Mouse (Mus musculus) CH12.LX (cell line): Measurements from ENCODE around the gene Il31ra. TPM values are rescaled to one million over a fixed set of nuclear protein-coding genes. Genes with fewer than 3 reads are reported as not detected.

ENCODE experiments used
- DNase-seq: peaks from one replicate; pipeline ENCODE4 v3.0.0-alpha.2; 2013; ENCODE audit errors: extremely low read depth
- H3K27ac ChIP-seq: 2 replicates; pipeline ENCODE4 v1.5.1; 2012; ENCODE audit warnings: low read depth, mild to moderate bottlenecking, control low read depth, moderate library complexity; ENCODE audit not compliant: insufficient read depth
- H3K27me3 ChIP-seq: replicated peaks from 2 replicates; pipeline ENCODE3; 2012; ENCODE audit warnings: inconsistent platforms
- H3K36me3 ChIP-seq, 2 experiments: replicated peaks in 1 of 2; 2 replicates each; pipeline versions ENCODE3 to v1.6.1; 2012; ENCODE audit warnings: inconsistent platforms in 1 of 2, low read length in 1 of 2, mild to moderate bottlenecking in 1 of 2, mixed read lengths in 1 of 2, moderate library complexity in 1 of 2; ENCODE audit not compliant: control insufficient read depth in 1 of 2, insufficient read depth in 1 of 2
- H3K4me1 ChIP-seq, 2 experiments: 2 replicates each; pipeline ENCODE4 v1.6.1; 2012; ENCODE audit warnings: inconsistent platforms in 1 of 2, moderate library complexity in 1 of 2; ENCODE audit not compliant: insufficient read depth in 2 of 2, control insufficient read depth in 1 of 2
- H3K4me2 ChIP-seq: 2 replicates; pipeline ENCODE4 v1.6.1; 2012; ENCODE audit warnings: low read depth, mild to moderate bottlenecking, control low read depth; ENCODE audit not compliant: poor library complexity, insufficient read depth, severe bottlenecking
- H3K4me3 ChIP-seq, 3 experiments: fragments of 150-350 bp in 1 of 3; sonication (generic) in 1 of 3; replicated peaks in 1 of 3; 2 replicates each; pipeline versions ENCODE3 to v1.5.1; 2011 to 2012; ENCODE audit warnings: low read depth in 2 of 3, low read length in 2 of 3, mild to moderate bottlenecking in 2 of 3, moderate library complexity in 2 of 3, control low read depth in 1 of 3, improper control_type of control experiment in 1 of 3, inconsistent platforms in 1 of 3, mixed read lengths in 1 of 3; ENCODE audit not compliant: poor library complexity in 1 of 3
- H3K79me2 ChIP-seq: replicated peaks from 2 replicates; pipeline ENCODE4 v1.6.1; 2012; ENCODE audit warnings: mild to moderate bottlenecking, moderate library complexity; ENCODE audit not compliant: control insufficient read depth, poor library complexity, insufficient read depth, severe bottlenecking; ENCODE audit errors: extremely low read depth
- H3K9ac ChIP-seq: 2 replicates; pipeline ENCODE4 v1.6.1; 2012; ENCODE audit warnings: low read depth, mild to moderate bottlenecking, control low read depth, moderate library complexity; ENCODE audit not compliant: insufficient read depth
- H3K9me3 ChIP-seq: replicated peaks from 2 replicates; pipeline ENCODE3; 2012; ENCODE audit warnings: low read length, inconsistent platforms, mixed read lengths
- CHD1 ChIP-seq: IDR thresholded peaks from 2 replicates; pipeline ENCODE4 v1.6.1; 2012; ENCODE audit warnings: low read depth, low read length, improper control_type of control experiment, inconsistent platforms
- ELF1 ChIP-seq: IDR thresholded peaks from 2 replicates; pipeline ENCODE4 v1.6.1; 2014; ENCODE audit warnings: low read depth, mild to moderate bottlenecking, inconsistent platforms, low read length, improper control_type of control experiment
- EP300 ChIP-seq: IDR thresholded peaks from 2 replicates; pipeline ENCODE4 v1.6.1; 2011; ENCODE audit warnings: low read length, improper control_type of control experiment
- ETS1 ChIP-seq: conservative IDR thresholded peaks from 2 replicates; pipeline ENCODE4 v1.6.1; 2012; ENCODE audit warnings: low read depth, mild to moderate bottlenecking, inconsistent platforms, low read length, improper control_type of control experiment, moderate library complexity
- HCFC1 ChIP-seq: IDR thresholded peaks from 2 replicates; pipeline ENCODE4 v1.6.1; 2012; ENCODE audit warnings: low read depth, mild to moderate bottlenecking, inconsistent platforms, low read length, improper control_type of control experiment
- JUN ChIP-seq: IDR thresholded peaks from 2 replicates; pipeline ENCODE4 v1.6.1; 2011; ENCODE audit warnings: low read depth, mild to moderate bottlenecking, low read length, improper control_type of control experiment, moderate library complexity; ENCODE audit not compliant: insufficient read depth
- KAT2A ChIP-seq: IDR thresholded peaks from 2 replicates; pipeline ENCODE4 v1.6.1; 2012; ENCODE audit warnings: low read length, improper control_type of control experiment, inconsistent platforms; ENCODE audit not compliant: insufficient replicate concordance
- MAFK ChIP-seq: IDR thresholded peaks from 2 replicates; pipeline ENCODE4 v1.6.1; 2011; ENCODE audit warnings: low read length, improper control_type of control experiment; ENCODE audit not compliant: insufficient replicate concordance
- MAZ ChIP-seq: IDR thresholded peaks from 2 replicates; pipeline ENCODE4 v1.6.1; 2012; ENCODE audit warnings: low read depth, mild to moderate bottlenecking, inconsistent platforms, low read length, improper control_type of control experiment, moderate library complexity
- MEF2A ChIP-seq: IDR thresholded peaks from 2 replicates; pipeline ENCODE4 v1.6.1; 2014; ENCODE audit warnings: low read depth, mild to moderate bottlenecking, inconsistent platforms, low read length, improper control_type of control experiment, borderline replicate concordance
- MXI1 ChIP-seq: IDR thresholded peaks from 2 replicates; pipeline ENCODE4 v1.6.1; 2011; ENCODE audit warnings: mild to moderate bottlenecking, low read depth, low read length, improper control_type of control experiment
- NRF1 ChIP-seq: IDR thresholded peaks from 2 replicates; pipeline ENCODE4 v1.6.1; 2014; ENCODE audit warnings: low read depth, mild to moderate bottlenecking, inconsistent platforms, low read length, improper control_type of control experiment, moderate library complexity
- PAX5 ChIP-seq: IDR thresholded peaks from 2 replicates; pipeline ENCODE4 v1.6.1; 2012; ENCODE audit warnings: low read length, inconsistent platforms, mixed read lengths
- POLR2A ChIP-seq: IDR thresholded peaks from 2 replicates; pipeline ENCODE4 v1.6.1; 2011; ENCODE audit warnings: low read depth, mild to moderate bottlenecking, improper control_type of control experiment, low read length
- POLR2AphosphoS2 ChIP-seq: IDR thresholded peaks from 2 replicates; pipeline ENCODE4 v1.6.1; 2011; ENCODE audit warnings: low read depth, low read length, improper control_type of control experiment
- RAD21 ChIP-seq: IDR thresholded peaks from 2 replicates; pipeline ENCODE4 v1.6.1; 2011; ENCODE audit warnings: low read depth, mild to moderate bottlenecking, low read length, improper control_type of control experiment, moderate library complexity
- RCOR1 ChIP-seq: conservative IDR thresholded peaks from 2 replicates; pipeline ENCODE4 v1.6.1; 2012; ENCODE audit warnings: low read depth, mild to moderate bottlenecking, inconsistent platforms, low read length, improper control_type of control experiment
- SMC3 ChIP-seq: IDR thresholded peaks from 2 replicates; pipeline ENCODE4 v1.6.1; 2011; ENCODE audit warnings: low read depth, low read length, improper control_type of control experiment
- TBP ChIP-seq: conservative IDR thresholded peaks from 2 replicates; pipeline ENCODE4 v1.6.1; 2011; ENCODE audit warnings: low read depth, low read length, improper control_type of control experiment
- TCF12 ChIP-seq: IDR thresholded peaks from 2 replicates; pipeline ENCODE4 v1.6.1; 2014; ENCODE audit warnings: low read depth, mild to moderate bottlenecking, inconsistent platforms, low read length, improper control_type of control experiment
- USF1 ChIP-seq: IDR thresholded peaks from 2 replicates; pipeline ENCODE4 v1.6.1; 2014; ENCODE audit warnings: low read depth, mild to moderate bottlenecking, inconsistent platforms, low read length, improper control_type of control experiment
- USF2 ChIP-seq: conservative IDR thresholded peaks from 2 replicates; pipeline ENCODE4 v1.6.1; 2011; ENCODE audit warnings: low read depth, low read length, improper control_type of control experiment
- ZC3H11A ChIP-seq: IDR thresholded peaks from 2 replicates; pipeline ENCODE4 v1.6.1; 2012; ENCODE audit warnings: low read depth, mild to moderate bottlenecking, inconsistent platforms, low read length, improper control_type of control experiment
- ZMIZ1 ChIP-seq: IDR thresholded peaks from 2 replicates; pipeline ENCODE4 v1.6.1; 2012; ENCODE audit warnings: low read depth, mild to moderate bottlenecking, inconsistent platforms, low read length, improper control_type of control experiment
- ZNF384 ChIP-seq: IDR thresholded peaks from 2 replicates; pipeline ENCODE4 v1.6.1; 2012; ENCODE audit warnings: low read depth, low read length, improper control_type of control experiment, inconsistent platforms
- dilution Hi-C: fragments of 300-500 bp; cut with MboI; formaldehyde crosslinking; loops from 2 replicates; pipeline ENCODE4 v1.14.3; 2020; ENCODE audit warnings: low sequenced_read_pairs; ENCODE audit not compliant: extremely low pct_unique_long_range_greater_than_20kb, extremely low pct_ligation_motif_present
- in situ Hi-C: fragments of 300-500 bp; cut with MboI; formaldehyde crosslinking; loops from 3 replicates; pipeline ENCODE4 v1.14.3; 2019; ENCODE audit warnings: low sequenced_read_pairs, low pct_ligation_motif_present, low pct_unique_long_range_greater_than_20kb, mixed read lengths
- polyA plus RNA-seq: library from polyadenylated mRNA; unstranded; fragments of >175 nt; gene quantifications from 2 replicates; pipeline ENCODE4 v1.2.1, GENCODE M21; 2012; ENCODE audit warnings: low read depth; ENCODE audit not compliant: insufficient read length
- total RNA-seq, 2 experiments: library from RNA; depleted of rRNA; stranded (reverse); fragments of 300-350 nt in 1 of 2; fragments of >200 nt in 1 of 2; gene quantifications; 2 replicates each; pipeline ENCODE4 v1.2.3; 2012 to 2014

The Il31ra gene
- total and polyA plus RNA-seq, 3 experiments = not detected

DNA sequence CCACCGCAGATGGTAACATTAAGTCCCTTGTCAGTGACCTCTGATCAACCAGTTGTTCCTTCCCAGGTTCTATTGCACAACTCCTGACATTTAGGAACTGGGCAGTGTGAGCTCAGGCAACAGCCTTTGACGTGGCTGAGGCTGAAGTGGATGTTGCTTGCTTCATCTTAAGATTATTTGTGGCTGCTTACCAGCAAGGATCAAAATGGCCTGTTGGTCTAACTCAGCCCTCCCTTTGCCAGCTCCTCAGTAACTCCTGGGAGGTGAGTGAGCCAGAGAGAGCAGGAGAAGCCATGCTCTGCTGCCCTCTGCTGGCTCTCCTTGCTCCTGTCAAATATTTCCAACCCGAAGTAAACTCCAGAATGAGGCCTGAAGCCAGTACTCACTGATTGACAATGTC lies 64.3 kb downstream of the Il31ra start (continued):
- TF ChIP-seq RAD21 = peak; percentile 92
- TF ChIP-seq PAX5 = no peak
- peak; percentile 81 for TF ChIP-seq ZC3H11A
- no peak for TF ChIP-seq TBP
- no peak for TF ChIP-seq KAT2A
- peak; percentile 96 for TF ChIP-seq SMC3
- TF ChIP-seq MAFK = no peak
- TF ChIP-seq HCFC1 = no peak
- peak; percentile 36; the same call in 1 of the 2 replicates for TF ChIP-seq MXI1
- TF ChIP-seq, all 38 proteins: peak for 6

DNA sequence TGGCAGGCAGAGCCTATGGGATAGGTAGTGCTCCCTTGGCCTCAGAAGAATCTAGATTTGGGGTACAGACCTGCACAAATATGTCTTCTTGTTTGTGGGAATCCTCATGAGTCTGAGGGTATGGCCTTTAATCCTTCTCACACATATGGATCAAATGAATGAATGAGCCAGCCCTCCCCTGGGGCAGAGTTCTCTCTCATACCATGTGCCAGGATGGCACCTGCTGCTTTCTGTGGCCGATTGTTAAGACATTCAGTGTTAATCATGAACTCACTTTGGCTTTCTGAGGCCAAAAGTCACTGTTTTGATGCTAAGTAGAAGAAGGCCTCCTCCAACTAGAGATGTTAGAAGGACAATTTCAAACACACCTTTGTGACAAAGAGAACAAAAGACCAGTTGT lies 67.0 kb downstream of the Il31ra start:
- no peak overlapping the region for H3K4me3 ChIP-seq
- in situ Hi-C loops = loop anchor here (25.0 kb wide), 1 partner anchor 740 kb away; no protein-coding TSS in a partner anchor
- peaks cover 6% of the 10 kb centered on the region for H3K9me3 ChIP-seq
- peaks cover 0 to 15% of the 10 kb centered on the region in 2 experiments; a peak in 2 of 4 replicates for H3K4me1 ChIP-seq
- H3K4me2 ChIP-seq = no peak overlapping the region
- no peaks in the 10 kb centered on the region for H3K79me2 ChIP-seq
- no peak overlapping the region for H3K9ac ChIP-seq
- H3K27ac ChIP-seq = no peak overlapping the region
- TF ChIP-seq RCOR1 = no peak
- TF ChIP-seq TCF12 = no peak
- no peak for TF ChIP-seq USF1
- no peak for TF ChIP-seq JUN
- no peak for TF ChIP-seq EP300
- TF ChIP-seq ELF1 = no peak
- no peak for TF ChIP-seq CHD1
- TF ChIP-seq NRF1 = no peak
- no peak for TF ChIP-seq ETS1
- TF ChIP-seq MEF2A = no peak
- TF ChIP-seq PAX5 = no peak
- no peak for TF ChIP-seq ZMIZ1
- TF ChIP-seq POLR2A = no peak
- no peak for TF ChIP-seq USF2
- no peak for TF ChIP-seq MAZ
- TF ChIP-seq ZNF384 = no peak
- TF ChIP-seq POLR2AphosphoS2 = no peak
- TF ChIP-seq, all 38 proteins: peak for 0
- dilution Hi-C loops = no loop called here
- no peaks in the 10 kb centered on the region for H3K36me3 ChIP-seq
- no peaks in the 10 kb centered on the region for H3K27me3 ChIP-seq
- DNase-seq = no peak
